Mouse (Mus musculus): ENCODE results near the gene Glyat.
A peak's percentile ranks its signal among the peaks of the same experiment; 100 is the strongest.

The Glyat gene

GRCm38 (mm10) chr19:12633176-12633575 is at the start of gene Glyat:
Gene Glyat, plus strand, starts transcription at chr19:12633308.
- peak; percentile 57 to 75 for DNase-seq

GRCm38 (mm10) chr19:12585310-12585709 is 47.8 kb upstream of the Glyat start:
- DNase-seq: peak in 1 of 2 experiments; percentile 16

DNA sequence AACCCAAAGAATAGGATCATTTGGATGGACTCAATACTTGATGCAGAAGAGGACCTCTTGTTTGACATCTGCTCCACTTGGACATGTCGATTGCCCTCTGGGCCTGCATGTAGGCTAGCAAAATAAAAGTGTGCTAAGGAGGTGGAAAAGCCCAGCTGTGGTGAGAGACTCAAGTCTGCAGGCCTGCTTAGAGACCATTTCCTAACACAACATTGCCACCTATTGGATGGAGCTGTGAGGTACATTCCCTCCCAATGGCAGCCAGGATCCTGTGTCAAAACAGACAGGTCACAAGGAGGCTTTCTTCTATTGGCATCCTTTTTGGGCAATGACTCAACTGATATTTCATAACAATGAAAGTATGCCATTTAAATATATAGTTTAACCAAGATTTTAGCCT is 41.2 kb upstream of the Glyat start:
- DNase-seq: peak; percentile 77 to 79

DNA sequence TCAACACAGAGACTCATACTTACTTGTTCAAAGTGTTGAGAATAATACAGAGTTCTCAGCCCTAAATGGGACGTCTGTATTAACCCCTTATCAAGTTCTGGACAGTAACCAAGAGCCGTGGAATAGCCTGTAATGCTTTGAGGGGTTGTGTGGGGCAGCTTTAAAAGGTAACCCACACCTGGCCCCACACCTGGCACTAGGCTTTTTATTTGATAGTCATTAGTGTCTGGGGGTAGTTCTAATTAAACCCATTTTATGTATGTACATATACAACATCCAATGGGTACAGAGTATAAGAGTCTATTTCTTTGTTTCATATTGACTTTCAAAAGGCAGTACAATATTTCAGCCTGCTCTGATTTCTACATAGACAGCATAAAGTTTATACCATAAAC is 38.0 kb upstream of the Glyat start:
- DNase-seq: no peak

DNA sequence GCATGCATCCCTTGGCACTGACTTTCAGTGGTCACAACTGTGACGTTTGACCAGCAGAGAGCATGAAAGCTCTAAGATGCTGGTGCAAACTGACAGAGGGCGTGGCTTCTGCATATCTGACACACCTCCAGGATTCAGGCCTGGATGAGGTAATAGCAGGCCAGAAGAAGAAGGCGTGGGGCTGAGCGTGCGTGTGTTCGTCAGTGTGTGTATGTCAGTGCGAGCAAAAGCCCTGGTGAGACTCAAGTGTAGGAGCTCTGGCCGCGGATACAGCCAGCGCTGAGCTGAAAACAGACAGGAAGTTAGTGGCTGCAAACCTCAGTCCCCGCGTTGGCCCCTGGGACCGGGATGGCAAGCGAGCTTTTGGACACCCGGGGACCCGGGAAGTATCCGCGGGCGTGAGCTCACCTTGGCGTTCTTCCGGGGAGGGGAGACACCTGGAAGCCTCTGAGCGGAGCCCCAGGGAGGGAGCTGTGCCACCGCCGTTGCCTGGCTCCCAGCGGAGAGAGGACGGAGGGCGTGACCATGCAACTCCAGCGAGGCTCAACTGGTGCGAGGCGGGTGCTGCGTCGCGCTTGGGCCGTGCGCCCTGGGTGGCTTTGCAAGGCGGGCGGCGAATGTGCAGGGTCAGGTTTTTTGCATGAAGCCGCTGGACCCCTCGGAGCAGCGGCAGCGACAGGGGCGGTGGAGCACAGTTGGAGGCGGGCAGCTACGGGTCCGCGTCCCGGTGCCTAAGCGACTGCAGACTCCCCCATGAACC is 37.4 kb upstream of the Glyat start:
- DNase-seq: peak; percentile 84 to 88

DNA sequence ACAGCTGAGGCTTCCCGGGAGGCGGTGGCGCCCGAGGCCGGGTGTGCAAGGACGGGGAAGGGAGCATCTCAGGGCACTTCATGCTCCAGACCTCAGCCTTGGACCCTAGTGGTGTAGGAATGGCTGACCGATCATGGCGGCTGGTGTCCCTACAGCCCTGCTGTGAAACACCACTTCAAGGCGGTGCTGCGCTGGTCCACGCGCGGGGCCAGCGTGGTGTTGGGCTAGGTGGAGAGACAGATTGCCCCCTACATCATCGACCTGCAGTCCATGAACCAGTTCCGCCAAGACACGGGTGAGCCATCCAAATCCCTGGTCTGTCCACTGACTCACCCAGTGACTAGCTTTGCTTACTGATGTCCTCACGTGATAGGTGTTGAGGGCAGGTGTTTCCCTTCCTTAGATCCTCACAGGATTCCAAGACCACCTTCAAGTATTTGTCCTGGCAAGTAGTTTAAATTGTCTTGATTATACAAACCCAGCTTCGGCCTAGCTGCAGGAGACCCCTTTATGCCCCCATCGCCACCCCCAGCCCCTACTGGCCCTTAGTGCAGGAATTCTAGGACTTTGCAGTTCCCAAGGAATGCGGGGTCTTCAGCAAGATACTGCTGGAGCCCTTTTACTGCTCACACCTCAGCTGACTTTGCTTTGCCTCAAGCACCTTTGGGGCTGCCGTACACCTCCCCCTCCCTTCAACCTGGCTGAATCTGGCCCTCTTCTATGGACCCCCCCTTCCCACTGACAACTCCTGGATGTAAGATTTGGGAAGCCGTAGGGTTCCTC is 36.6 kb upstream of the Glyat start:
- peak in 1 of 2 experiments; percentile 45 for DNase-seq

- peak; percentile 64 to 75 for DNase-seq
These were observed 36.1 kb upstream of the Glyat start for GRCm38 (mm10) chr19:12597073-12597405.

DNA sequence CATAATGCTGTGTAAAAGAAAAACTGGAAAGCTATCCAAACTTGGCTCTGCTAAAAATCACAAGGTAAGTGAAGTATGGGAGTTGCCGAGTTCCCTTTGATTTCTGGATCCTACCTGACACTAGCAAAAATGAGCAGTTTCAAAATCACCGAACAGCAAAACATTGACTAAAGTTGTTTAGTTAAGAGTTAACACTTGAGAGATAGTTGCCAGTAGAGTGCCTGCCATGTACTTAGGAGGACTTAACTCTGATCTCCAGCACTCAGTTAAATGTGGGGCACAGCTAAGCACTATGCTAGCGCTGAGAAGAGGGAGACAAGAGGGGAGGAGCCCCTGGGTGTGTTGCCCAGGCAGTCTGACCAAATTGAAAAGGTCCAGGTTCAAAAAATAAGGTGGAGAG is 34.4 kb upstream of the Glyat start:
- peak; percentile 36 to 58 for DNase-seq

DNA sequence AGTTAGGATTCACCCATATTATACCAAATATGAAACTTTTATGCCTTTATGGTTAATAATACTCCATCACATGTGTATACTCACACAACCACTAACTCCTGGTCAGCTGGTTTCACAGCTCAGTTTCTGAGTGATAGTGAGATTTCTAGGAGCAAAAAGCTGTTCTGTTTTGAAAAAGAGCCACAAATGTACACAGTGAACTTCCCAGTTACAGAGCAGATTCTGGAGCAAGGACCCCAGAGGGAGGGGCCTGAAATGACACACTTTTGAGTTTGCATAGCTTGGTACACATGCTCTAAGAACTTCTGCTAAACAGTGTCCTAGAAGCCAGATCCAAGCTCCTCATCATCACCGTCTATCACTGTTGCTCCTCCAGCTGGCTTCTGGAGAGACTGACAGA is 33.4 kb upstream of the Glyat start, which contains the start of gene Gm4952:
Gm4952 (plus strand) TSS at position 301 of the 400 bp plus-strand sequence.
- DNase-seq: no peak

- no peak for DNase-seq
These were observed 32.2 kb upstream of the Glyat start for GRCm38 (mm10) chr19:12600684-12601480.

GRCm38 (mm10) chr19:12608336-12608735 is 24.8 kb upstream of the Glyat start:
- peak; percentile 71 to 84 for DNase-seq

DNA sequence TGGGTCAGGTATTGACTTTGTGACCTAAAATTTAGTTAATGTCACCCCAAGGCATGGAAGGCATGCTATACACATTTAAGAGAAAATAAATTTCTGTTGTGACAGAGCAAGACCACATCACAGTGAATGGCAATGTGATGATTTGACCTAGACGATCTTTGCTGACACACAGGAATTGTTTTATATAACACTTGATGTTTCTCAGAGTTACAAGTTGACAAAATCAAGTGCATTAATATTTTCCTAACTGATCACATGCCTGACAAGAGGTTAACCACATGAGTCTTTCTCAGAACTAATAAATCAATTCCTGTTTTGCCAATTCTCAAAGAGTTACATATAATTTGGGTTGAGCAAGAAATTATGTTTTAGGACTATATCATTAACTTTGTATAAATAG is 19.5 kb upstream of the Glyat start:
- DNase-seq: peak in 1 of 2 experiments; percentile 30

DNA sequence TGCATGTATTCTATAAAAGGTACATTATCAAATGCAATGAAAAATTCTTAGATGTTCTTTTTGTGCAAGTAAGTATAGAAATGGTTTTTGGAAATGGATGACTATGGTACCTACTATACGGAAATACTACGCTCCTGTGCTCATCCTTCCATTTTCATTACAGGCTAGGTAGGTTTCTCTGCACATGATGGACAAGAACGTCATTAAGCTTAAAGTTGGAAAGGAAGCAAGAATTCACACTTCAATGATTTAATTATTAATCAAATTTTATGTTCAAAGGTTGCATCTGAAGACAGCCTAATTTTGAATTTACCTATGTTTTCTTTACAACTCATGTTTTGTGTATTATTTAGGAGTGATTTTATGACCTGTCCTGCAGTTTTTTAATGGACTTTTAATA is 1.2 kb downstream of the Glyat start:
- no peak for DNase-seq

DNA sequence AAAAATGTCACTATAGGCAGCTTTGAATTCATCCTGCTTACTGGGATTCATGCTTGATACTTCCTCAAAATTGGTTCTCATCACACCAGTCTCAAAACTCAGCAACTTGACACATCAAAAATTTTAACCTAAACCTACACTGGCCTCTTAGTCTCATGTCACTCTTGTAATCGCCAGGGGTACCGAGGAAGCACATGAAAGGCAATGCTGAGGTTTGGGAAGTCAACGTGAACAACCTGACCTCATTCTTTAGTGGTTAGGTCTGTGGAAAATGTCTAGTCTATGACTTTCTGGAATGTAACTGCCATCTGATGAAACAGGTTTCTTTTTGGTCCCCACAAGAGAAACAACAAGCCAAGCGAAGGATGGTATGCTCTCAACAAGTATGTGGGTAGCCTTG is 1.9 kb downstream of the Glyat start:
- no peak for DNase-seq

DNA sequence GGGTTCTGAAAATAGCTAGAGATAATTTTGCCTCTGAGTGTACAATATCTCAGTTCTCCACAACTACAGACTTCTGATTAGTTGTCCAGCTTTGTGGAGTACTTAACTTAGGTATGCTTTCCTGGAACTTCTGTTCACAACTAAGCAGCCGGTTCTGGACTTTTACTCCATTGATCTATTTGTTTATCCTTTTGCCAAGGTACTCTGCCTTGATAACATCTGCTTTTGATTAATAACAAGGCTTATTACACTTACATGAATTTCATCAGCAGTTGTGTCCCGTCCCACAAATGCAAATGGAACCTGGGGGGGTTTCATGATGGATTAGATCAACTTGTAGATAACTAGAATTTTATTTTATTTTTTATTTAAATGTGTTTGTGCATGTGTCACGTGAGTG is 3.8 kb downstream of the Glyat start:
- DNase-seq: no peak

DNA sequence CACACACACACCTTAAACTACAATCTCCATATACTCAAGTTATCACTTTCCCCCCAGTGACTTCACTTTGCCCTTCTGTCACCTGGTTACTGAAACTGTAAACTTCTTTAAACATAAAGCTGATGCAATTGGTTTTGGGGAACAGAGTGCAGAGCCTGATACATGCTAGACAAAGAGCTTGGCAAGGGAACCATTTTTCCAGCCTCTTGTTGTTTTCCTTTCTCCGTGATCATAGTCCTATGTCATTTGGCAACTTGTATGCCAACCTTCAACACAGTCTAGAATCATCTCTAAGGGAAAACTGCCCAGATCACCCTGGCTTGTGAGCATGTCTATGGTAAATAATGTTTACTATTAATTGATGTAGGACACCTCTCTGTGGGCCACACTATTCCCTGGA is 4.9 kb downstream of the Glyat start:
- peak in 1 of 2 experiments; percentile 33 for DNase-seq

DNA sequence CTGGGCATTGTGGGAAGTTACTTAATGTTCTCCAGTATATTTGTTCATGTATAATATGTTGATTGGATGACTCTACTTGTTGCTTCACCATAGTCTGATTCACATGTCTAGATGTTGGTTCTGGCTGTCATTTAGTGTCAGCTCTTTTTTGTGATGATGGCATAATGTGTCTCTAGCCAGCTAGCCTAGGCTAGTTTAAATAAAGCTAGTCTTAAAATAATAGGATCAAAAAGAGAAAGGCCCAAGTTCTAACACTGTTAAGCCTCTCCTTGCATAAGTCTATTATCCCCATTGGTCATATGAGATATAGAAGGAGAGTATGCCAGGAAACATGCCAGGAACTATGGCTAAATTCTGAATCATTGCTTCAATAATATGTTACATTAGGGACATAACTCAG is 16.4 kb downstream of the Glyat start:
- no peak for DNase-seq

DNA sequence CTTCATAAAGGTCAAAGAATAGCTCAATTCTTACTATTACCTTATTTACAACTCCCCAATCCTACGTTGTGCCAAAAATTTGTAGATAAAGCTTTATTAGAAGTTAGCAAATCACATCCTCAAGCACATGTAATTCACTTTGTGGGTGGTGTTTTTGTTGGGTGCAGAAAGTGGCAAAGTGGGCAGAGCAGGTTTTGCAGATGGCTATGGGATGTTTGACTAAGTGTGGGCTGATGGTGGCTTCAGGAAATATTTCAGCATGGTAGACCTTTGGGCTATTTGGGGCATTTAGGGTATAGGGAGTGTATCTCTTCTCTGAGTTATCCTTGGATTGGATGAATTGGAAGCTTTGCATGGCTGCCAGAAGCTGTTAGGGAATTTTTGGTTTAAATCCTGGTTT is 33.0 kb downstream of the Glyat start:
- no peak for DNase-seq

GRCm38 (mm10) chr19:12668601-12669000 is 35.5 kb downstream of the Glyat start:
- DNase-seq: peak in 1 of 2 experiments; percentile 24

- DNase-seq: no peak
These were observed 37.0 kb downstream of the Glyat start, which contains the start of gene Olfr1442 for GRCm38 (mm10) chr19:12670139-12670538. Gene Olfr1442, plus strand, starts transcription at chr19:12670439.

DNA sequence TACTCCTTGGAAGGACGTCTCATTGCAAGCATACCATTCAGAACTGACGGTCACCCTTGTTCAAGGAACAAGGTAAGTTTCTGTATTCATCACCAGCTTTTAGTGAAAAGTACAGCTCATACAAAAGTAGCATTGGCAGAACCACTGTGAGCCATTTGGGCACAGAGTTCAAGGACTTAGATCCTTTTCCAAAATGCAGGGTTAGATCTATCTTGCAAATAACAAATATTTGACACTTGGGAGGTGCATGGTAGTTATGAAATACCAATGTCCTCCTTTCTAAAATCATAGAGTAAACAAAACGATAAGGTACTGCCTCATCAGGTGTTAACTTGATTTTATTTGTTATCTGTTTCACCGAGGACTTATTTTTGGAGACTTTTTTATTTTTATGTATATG is 37.9 kb downstream of the Glyat start:
- DNase-seq: no peak

DNA sequence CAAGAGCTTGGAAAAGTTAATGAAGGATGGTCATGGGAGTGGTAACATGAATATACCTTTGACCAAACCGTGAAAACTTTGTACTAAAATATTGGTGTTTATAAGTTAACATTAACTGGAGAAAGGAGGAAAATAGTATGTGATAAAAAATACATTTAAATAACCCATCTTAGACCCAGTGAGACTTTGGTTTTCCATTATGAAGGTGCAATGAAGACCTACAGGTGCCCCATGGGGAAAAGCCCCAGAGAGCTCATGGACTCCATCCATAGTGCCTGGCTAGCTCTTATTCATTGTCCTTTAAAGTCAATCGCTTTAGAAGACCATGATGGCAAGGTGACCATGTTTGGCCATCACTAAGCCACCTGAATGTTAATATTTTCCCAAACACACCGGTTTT is 44.7 kb downstream of the Glyat start, which contains the start of gene Olfr1443:
Olfr1443 (plus strand) TSS at position 301 of the 400 bp plus-strand sequence.
- DNase-seq: no peak

DNA sequence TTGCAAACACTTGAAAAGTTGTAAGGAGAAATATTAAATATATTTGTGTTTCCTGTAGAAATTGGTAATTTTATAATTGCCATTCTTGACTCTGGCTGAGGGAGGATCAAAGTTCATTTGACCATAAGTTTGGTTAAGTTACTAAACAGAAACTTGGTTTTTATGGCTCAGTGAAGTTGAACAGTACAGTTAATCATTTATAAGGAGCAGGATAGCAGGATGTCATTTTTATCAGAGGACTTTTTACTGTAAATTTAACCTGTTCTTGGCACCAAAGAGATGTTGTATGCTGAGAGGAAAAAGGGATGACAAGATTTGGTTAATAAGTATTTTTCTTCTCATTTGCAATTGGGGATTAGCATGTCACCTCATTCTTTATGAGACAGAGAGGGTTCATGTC is 51.5 kb downstream of the Glyat start:
- peak in 1 of 2 experiments; percentile 65 for DNase-seq

Measured in kidney, postnatal 36 days (tissue).